Mouse (Mus musculus) stomach, postnatal 0 days (tissue): ENCODE data around the gene Ptprt.

Experiments
- CTCF ChIP-seq: IDR thresholded peaks from 2 replicates; pipeline ENCODE4 v1.5.1; 2016; ENCODE audit warnings: antibody characterized with exemption, low read depth, mild to moderate bottlenecking, moderate library complexity
- EP300 ChIP-seq: optimal IDR thresholded peaks from 2 replicates; pipeline ENCODE3; 2016; ENCODE audit warnings: antibody characterized with exemption

- TF ChIP-seq CTCF (no peak), EP300 (no peak)
Measured at GRCm38 (mm10) chr2:161545406-161545805, 1115.5 kb downstream of the Ptprt start.
